Mouse (Mus musculus): ENCODE measurements around the gene Atp11a. TPM values are rescaled to one million over a fixed set of nuclear protein-coding genes. Genes with fewer than 3 reads are reported as not detected.

The Atp11a gene
- 14.6 and 17.0 TPM in 2 replicates for polyA plus RNA-seq (2015; fragmentation: Nextera tagmentation; extraction: Ambion mirVana)

DNA sequence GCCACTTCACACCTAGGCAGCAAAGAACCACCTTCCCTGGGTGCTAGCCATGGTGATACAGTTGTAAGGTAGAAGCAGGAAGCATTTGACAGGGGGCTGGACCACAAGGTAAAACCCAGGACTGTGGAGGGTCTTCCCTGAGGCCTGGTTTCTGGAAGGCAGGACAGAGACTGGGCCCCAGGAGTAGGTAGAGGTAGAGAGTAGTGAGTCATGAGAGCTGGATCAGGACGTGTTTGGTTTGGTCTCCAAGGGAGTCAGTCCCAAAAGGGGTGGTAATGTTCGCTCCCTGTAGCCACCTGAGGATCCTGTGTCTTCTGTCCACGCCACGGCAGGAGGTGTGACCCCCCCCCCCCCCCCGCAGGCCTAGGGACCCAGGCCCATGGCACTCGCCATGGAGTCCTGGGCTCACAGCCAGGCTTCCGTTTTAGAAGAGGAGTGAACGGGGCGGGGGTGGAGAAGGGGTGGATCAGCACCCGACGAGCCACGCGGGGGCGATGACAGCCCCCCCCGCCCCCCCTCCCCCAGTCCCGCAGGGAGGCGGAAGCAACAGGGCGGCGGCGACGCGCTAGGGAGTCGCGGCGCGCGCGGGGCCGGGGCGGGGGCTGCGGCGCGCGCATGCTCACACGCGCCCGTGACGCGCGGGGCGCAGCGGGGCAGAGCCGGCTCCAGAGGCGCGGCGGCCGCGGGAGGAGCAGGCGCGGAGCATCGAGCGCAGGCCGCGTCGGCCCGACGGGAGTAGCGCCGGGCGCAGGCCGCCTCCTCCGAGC is at the start of gene Atp11a:
Gene Atp11a, plus strand, starts transcription at position 624 of the 767 bp plus-strand sequence.
- H3K27me3 ChIP-seq, result no peaks in the 10 kb centered on the region
- peaks cover 26% of the 10 kb centered on the region for H3K4me1 ChIP-seq

DNA sequence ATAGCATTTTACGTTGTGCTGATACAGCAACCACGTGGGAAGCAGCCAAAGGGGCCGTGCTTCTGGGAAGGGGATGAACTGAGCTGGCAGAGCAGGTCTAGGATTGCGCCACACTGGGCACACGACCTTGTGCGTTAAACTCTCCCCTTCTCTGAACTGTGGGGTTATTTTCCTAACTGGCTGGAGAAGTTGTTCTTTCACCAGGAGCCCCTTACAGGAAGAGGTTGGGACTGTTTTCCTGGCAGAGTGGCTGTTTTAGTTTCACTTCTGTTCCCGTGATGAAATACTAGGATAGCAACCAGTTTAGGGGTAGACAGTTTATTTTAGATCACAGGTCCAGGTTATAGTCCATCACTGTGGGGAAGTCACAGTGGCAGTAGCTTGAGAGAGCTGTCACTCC is 45.2 kb upstream of the Atp11a start:
- Histone ChIP-seq H3K4me2 (no peak overlapping the region), H3K27ac (no peak overlapping the region), H3K4me1 (no peaks in the 10 kb centered on the region), H3K4me3 (replicated peaks) (no peak overlapping the region), H3K36me3 (no peaks in the 10 kb centered on the region), H3K9me3 (replicated peaks) (no peaks in the 10 kb centered on the region), H3K27me3 (no peaks in the 10 kb centered on the region), H3K9ac (no peak overlapping the region)
- ATAC-seq (replicated peaks; ENCODE audit: low FRiP score), result no peak
- WGBS, result 67% methylated on average over 7 of the region's 7 CpGs

More for the DNA sequence above, at the start of gene Atp11a:
- WGBS, result under 1% methylated on average over 34 of the region's 62 CpGs
- H3K4me3 ChIP-seq (replicated peaks), result peak within 1 kb of the TSS; percentile 90
- H3K9ac ChIP-seq, result peak within 1 kb of the TSS; percentile 90
- peak within 1 kb of the TSS; percentile 89 for H3K4me2 ChIP-seq
- peak; percentile 87 for ATAC-seq (replicated peaks; ENCODE audit: low FRiP score)
- peaks cover 6% of the 10 kb centered on the region; the same call in 1 of the 2 replicates for H3K36me3 ChIP-seq
- peak within 1 kb of the TSS; percentile 81 for H3K27ac ChIP-seq
- no peaks in the 10 kb centered on the region for H3K9me3 ChIP-seq (replicated peaks)

DNA sequence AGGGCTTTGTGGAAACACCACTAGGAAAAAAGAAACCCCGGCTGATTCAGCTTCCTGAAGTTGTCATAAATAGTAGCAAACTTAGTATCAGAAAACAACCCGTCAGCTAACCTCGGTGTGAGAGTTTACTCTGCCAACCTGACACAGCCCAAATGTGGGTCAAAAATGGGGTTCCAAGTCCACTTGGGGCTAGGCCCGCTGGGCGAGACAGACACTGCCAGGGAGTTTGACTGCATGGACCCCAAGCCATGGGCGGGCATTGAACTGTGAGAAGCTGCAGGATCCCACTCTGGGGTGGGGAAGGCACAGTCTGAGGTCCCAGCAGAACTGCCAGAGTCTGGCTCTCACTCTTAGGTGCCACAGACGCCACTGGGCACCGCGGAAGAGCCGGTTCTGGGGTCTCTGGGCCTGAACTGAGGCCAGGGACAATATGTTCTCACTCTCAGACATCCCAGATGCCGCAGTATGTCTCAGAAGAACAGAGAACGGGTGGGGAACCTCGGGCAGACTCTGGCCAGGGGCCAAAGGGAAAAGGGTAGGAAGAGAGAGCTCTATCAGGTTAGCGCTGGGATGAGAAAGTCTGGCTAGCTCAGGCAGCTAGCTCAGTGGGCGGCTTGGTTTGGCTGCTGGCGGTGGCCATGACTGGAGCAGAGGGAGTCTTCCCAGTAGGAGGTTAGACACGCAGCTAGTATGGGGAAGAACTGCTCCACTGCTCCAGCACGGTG is 40.8 kb upstream of the Atp11a start:
- H3K36me3 ChIP-seq, result no peaks in the 10 kb centered on the region
- ATAC-seq (replicated peaks; ENCODE audit: low FRiP score), result no peak
- WGBS, result 86% methylated on average over 18 of the region's 18 CpGs

DNA sequence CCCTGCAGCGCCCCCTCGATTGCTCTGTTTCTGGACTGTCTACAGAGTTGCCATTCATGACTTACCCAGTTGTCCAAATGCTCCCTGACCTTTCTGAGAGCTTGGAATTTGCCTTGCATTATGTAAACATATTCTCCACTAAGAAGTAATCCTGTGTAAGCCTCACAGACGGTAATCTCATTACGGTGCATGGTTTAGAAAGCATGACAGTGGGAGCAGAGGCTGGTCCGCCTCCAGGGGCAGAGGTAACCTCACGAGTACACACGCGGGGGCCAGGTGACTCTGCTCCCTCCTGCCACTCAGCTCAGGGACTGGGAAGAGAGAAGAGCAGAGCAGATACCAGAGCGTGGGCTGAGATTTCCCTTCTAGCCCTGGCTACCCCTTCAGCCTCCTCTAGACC is 37.7 kb upstream of the Atp11a start:
- Histone ChIP-seq H3K4me1 (peaks cover 15% of the 10 kb centered on the region), H3K27me3 (no peaks in the 10 kb centered on the region), H3K9me3 (replicated peaks) (no peaks in the 10 kb centered on the region), H3K4me3 (replicated peaks) (no peak overlapping the region), H3K27ac (no peak overlapping the region), H3K9ac (no peak overlapping the region), H3K4me2 (no peak overlapping the region), H3K36me3 (no peaks in the 10 kb centered on the region)
- 74% methylated on average over 9 of the region's 9 CpGs for WGBS
- no peak for ATAC-seq (replicated peaks; ENCODE audit: low FRiP score)

More for the DNA sequence above, 40.8 kb upstream of the Atp11a start:
- no peak overlapping the region for H3K4me3 ChIP-seq (replicated peaks)
- H3K9ac ChIP-seq, result no peak overlapping the region
- no peaks in the 10 kb centered on the region for H3K27me3 ChIP-seq
- H3K27ac ChIP-seq, result no peak overlapping the region
- H3K9me3 ChIP-seq (replicated peaks), result no peaks in the 10 kb centered on the region
- H3K4me1 ChIP-seq, result peaks cover 11% of the 10 kb centered on the region
- H3K4me2 ChIP-seq, result no peak overlapping the region

DNA sequence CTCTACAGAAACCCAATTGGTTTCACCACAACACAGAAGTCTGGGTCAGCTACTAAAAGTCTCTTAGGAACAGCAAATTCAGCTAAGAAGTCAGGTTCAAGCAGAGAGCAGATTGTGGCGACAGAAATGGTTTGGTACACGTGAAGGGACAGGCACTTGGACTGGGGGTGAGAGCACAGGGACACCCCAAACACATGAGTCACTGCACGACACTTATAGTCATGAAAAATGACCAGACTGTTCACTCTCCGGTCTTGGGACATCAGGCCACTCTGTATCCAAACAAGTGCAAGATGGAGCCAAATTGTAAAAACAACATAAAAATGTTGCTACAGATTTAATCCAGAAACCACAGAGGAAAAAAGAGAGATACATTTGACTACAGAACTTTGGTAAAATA is 28.2 kb upstream of the Atp11a start:
- WGBS, result 60% methylated on average over 4 of the region's 4 CpGs
- H3K27me3 ChIP-seq, result no peaks in the 10 kb centered on the region
- no peak overlapping the region for H3K27ac ChIP-seq
- ATAC-seq (replicated peaks; ENCODE audit: low FRiP score), result no peak
- no peaks in the 10 kb centered on the region for H3K36me3 ChIP-seq
- no peak overlapping the region for H3K4me3 ChIP-seq (replicated peaks)
- H3K9ac ChIP-seq, result no peak overlapping the region
- no peaks in the 10 kb centered on the region for H3K9me3 ChIP-seq (replicated peaks)
- H3K4me1 ChIP-seq, result peaks cover 9% of the 10 kb centered on the region
- no peak overlapping the region for H3K4me2 ChIP-seq

DNA sequence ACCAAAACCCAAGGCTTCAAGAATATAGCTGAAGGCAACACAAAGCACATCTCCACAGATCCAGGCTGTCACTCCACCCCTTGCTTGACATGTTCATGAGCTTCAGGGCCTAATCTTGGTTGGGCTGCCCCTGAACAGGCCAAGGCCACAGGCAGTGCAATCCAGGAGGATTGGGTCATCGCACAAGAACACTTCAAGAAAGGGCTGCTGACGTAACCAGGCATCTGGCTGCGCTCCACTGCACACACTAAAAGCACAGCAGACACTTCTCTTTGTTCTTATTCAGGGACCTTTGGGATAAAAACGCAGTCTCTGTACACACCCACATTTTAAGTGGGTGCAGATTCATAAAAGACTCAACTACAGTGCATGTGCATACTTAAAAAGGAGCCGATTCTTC is 26.0 kb upstream of the Atp11a start:
- H3K4me2 ChIP-seq, result no peak overlapping the region
- no peaks in the 10 kb centered on the region for H3K9me3 ChIP-seq (replicated peaks)
- WGBS, result 50% methylated on average over 5 of the region's 5 CpGs
- no peaks in the 10 kb centered on the region for H3K36me3 ChIP-seq
- no peak overlapping the region for H3K9ac ChIP-seq
- peaks cover 9% of the 10 kb centered on the region for H3K4me1 ChIP-seq
- ATAC-seq (replicated peaks; ENCODE audit: low FRiP score), result 0 out of 2 replicates have a peak, but pooled peaks have one; percentile 36
- H3K27me3 ChIP-seq, result no peaks in the 10 kb centered on the region
- H3K27ac ChIP-seq, result no peak overlapping the region
- H3K4me3 ChIP-seq (replicated peaks), result no peak overlapping the region

DNA sequence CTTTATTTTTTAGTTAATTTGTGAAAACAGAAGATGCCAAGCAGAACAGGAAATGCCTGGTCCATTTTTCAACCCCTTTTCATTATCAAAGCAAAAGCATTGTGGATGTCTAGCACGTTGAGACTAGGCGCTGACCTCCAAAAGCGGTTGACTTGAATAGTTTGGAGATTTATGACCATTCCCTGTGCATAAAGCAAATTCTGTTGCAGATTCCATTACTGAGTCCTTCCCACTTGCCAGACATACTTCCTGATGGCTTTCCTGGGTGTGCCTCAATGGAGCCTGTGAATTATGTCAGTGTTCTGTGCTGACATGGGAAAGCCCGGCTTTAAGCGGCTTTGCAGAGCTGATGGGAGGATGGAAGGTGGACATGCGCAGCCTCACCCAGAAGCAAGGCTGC is 24.4 kb upstream of the Atp11a start:
- no peak overlapping the region for H3K27ac ChIP-seq
- H3K9ac ChIP-seq, result no peak overlapping the region
- no peaks in the 10 kb centered on the region for H3K9me3 ChIP-seq (replicated peaks)
- H3K4me3 ChIP-seq (replicated peaks), result no peak overlapping the region
- peaks cover 9% of the 10 kb centered on the region for H3K4me1 ChIP-seq
- H3K36me3 ChIP-seq, result no peaks in the 10 kb centered on the region
- ATAC-seq (replicated peaks; ENCODE audit: low FRiP score), result no peak
- H3K4me2 ChIP-seq, result no peak overlapping the region
- H3K27me3 ChIP-seq, result no peaks in the 10 kb centered on the region
- 41% methylated on average over 6 of the region's 6 CpGs for WGBS

DNA sequence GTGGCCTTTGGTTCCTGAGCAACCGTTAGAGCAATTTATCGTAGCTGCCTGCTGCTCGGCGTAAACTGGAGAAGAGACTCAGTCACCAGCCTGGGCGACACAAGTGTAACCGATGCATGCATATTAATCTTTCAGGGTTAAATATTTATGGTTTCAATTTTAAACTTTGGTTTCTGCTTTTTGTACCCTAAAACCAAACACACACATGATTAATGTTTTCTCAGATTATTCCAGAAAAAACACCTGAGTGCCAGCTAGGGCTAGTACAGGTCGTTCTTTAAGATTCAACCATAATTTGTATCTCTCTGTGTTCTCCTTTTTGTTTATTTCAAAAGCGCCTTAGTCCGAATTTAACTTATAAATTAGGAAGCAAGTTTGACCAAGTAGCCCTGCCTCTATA is 17.7 kb upstream of the Atp11a start:
- Histone ChIP-seq H3K4me1 (no peaks in the 10 kb centered on the region), H3K27me3 (no peaks in the 10 kb centered on the region), H3K36me3 (no peaks in the 10 kb centered on the region), H3K27ac (no peak overlapping the region), H3K4me2 (no peak overlapping the region), H3K4me3 (replicated peaks) (no peak overlapping the region), H3K9ac (no peak overlapping the region), H3K9me3 (replicated peaks) (no peaks in the 10 kb centered on the region)
- WGBS, result 72% methylated on average over 9 of the region's 9 CpGs
- no peak for ATAC-seq (replicated peaks; ENCODE audit: low FRiP score)

DNA sequence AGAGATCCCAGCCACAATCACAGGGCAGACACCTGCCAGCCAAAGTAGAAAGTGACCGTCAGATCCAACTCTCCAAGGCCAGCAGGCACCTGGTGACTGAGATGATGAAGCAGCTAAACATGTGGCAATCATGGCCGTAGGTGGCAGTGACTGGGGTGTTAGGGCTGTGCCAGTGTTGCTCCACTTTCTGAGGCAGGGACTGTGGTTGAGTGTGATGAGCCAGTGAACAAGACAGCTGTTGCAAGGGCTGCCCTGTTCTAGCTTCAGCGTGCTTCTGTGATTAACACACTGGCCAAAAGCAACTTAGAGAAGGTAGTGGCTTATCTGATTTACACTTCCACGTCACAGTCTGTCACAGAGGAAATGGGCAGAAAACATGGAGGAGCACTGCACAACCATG is 13.4 kb upstream of the Atp11a start:
- Histone ChIP-seq H3K4me2 (no peak overlapping the region), H3K27me3 (no peaks in the 10 kb centered on the region), H3K4me3 (replicated peaks) (no peak overlapping the region), H3K9ac (no peak overlapping the region), H3K9me3 (replicated peaks) (no peaks in the 10 kb centered on the region), H3K4me1 (no peaks in the 10 kb centered on the region), H3K27ac (no peak overlapping the region), H3K36me3 (no peaks in the 10 kb centered on the region)
- WGBS, result 90% methylated on average over 4 of the region's 4 CpGs
- ATAC-seq (replicated peaks; ENCODE audit: low FRiP score), result no peak

DNA sequence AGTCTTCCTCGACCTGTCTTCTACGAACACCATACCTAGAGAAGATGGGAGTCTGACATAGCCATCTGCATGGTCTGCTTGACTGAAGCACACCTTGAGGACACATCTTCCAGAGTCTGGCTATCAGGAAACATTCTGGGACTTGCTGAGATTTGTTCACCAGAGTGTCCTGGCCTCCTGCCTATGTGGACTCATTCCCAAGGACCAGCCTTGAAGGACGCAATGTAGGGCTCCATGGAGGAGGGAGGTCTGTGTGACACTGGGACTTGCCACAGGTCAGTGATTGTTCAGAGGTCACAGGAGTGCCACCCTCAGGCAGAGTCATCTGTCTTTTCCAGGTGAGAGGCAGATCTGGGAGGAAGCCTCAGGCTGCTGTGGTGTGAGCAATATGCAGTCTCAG is 8.6 kb upstream of the Atp11a start:
- Histone ChIP-seq H3K4me1 (peaks cover 5% of the 10 kb centered on the region; the same call in 1 of the 2 replicates), H3K4me3 (replicated peaks) (no peak overlapping the region), H3K4me2 (no peak overlapping the region), H3K9ac (no peak overlapping the region), H3K9me3 (replicated peaks) (no peaks in the 10 kb centered on the region), H3K27ac (no peak overlapping the region), H3K27me3 (no peaks in the 10 kb centered on the region), H3K36me3 (no peaks in the 10 kb centered on the region)
- ATAC-seq (replicated peaks; ENCODE audit: low FRiP score), result no peak
- 87% methylated on average over 3 of the region's 3 CpGs for WGBS

DNA sequence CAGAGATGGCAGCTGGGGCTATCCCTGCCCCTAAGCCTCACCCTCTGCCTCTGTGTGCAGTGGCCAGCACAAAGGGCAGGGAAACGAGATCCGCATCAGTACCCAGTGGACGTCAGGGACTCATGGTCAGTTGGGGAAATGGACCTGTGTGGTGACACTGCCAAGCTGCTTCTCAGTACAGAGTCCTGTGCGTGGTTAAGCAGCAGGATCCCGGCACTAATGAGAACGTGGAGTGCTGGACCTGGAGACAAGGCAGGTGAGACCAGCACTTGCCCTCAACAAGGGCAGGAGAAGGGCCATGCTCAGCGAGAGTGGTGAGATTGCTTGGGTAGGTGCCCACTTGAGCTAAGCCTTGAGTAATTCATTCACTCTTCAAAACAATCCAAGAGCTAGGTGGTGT is 7.7 kb upstream of the Atp11a start:
- Histone ChIP-seq H3K36me3 (no peaks in the 10 kb centered on the region), H3K9ac (no peak overlapping the region), H3K27me3 (no peaks in the 10 kb centered on the region), H3K4me1 (peaks cover 5% of the 10 kb centered on the region; the same call in 1 of the 2 replicates), H3K4me2 (no peak overlapping the region), H3K4me3 (replicated peaks) (no peak overlapping the region), H3K9me3 (replicated peaks) (no peaks in the 10 kb centered on the region), H3K27ac (no peak overlapping the region)
- WGBS, result 79% methylated on average over 7 of the region's 7 CpGs
- no peak for ATAC-seq (replicated peaks; ENCODE audit: low FRiP score)

DNA sequence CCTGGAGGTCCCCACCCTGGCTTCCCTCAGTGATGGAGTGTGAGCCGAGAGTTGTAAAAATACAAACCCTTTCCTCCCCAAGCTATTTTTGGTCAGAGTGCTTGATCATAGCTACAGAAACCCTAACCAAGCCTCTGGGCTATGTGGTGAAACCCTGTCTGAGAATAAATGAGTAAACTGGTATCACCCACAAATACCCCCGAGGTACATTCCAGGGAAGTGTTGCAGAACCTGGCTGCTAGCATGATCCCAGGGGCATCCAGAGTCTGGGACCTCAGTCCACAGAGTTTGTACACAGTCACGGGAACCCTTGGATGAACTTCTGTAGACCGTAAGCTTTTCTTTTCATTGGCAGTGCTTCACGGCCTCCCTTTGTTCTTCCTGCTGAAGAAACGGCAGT is 3.8 kb upstream of the Atp11a start:
- Histone ChIP-seq H3K4me1 (peaks cover 22% of the 10 kb centered on the region), H3K4me3 (replicated peaks) (no peak overlapping the region), H3K27ac (peak overlapping the region; percentile 45), H3K36me3 (no peaks in the 10 kb centered on the region), H3K4me2 (no peak overlapping the region), H3K27me3 (no peaks in the 10 kb centered on the region), H3K9me3 (replicated peaks) (no peaks in the 10 kb centered on the region), H3K9ac (no peak overlapping the region)
- WGBS, result 35% methylated on average over 6 of the region's 6 CpGs
- no peak for ATAC-seq (replicated peaks; ENCODE audit: low FRiP score)
